Mouse (Mus musculus): ENCODE data around the gene Creb5. TPM values are rescaled to one million over a fixed set of nuclear protein-coding genes. Genes with fewer than 3 reads are reported as not detected.

The Creb5 gene
- polyA plus RNA-seq, 1 experiment from 2014 or later, result 10.0 TPM

DNA sequence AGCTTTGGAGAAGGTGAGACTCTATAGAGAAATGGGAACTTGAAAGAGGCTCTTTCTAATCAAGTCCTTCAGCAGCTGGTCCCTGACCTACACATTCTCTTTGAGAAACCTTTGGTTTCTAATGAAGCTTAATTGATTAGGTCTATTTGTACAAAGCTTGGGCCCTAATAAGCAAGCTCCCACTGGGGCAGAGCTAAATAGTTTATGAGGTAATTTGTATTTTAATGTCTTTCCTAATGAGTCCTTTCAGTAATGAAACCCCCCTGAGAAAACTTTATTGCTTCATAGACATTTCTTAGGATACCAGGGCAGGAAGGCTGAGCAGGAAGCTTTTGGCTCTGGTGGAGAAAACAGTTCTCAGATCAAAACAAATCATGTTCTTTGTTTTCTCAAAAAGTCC is 341.6 kb downstream of the Creb5 start:
- Histone ChIP-seq H3K27me3 (ENCODE audit: control insufficient read depth, insufficient read depth, low read length) (no peaks in the 10 kb centered on the region), H3K9ac (ENCODE audit: low read length) (no peak overlapping the region), H3K4me2 (ENCODE audit: low read depth, low read length) (no peak overlapping the region), H3K4me1 (ENCODE audit: control insufficient read depth, insufficient read depth, low read length) (no peaks in the 10 kb centered on the region), H3K4me3 (replicated peaks; ENCODE audit: low read length) (no peak overlapping the region), H3K9me3 (replicated peaks; ENCODE audit: control insufficient read depth, low read length) (no peaks in the 10 kb centered on the region), H3K36me3 (ENCODE audit: control insufficient read depth, insufficient read depth, low read length) (no peaks in the 10 kb centered on the region), H3K27ac (ENCODE audit: low read length) (no peak overlapping the region)
- ATAC-seq (ENCODE audit: insufficient read depth, low FRiP score), result no peak

DNA sequence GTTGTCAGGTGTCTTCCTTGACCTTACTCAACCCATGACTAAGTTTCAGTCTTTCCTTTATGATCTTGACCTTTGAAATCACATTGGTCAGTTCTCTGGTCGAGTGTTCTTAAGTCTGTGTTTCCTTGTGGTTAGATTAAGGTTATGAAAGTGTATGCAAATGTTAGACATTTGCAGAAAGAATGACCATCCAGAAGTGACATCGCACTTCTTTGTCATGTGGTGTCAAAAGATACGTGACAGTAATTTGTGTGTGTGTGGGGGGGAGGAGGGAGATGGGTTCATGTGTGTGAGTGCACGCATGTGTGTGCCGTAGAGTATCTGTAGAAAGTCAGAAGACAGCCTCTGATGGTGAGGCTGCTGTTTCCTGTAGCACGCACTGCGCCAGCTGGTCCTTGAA is 348.4 kb downstream of the Creb5 start:
- Histone ChIP-seq H3K36me3 (ENCODE audit: control insufficient read depth, insufficient read depth, low read length) (no peaks in the 10 kb centered on the region), H3K4me1 (ENCODE audit: control insufficient read depth, insufficient read depth, low read length) (no peaks in the 10 kb centered on the region), H3K9ac (ENCODE audit: low read length) (no peak overlapping the region), H3K27me3 (ENCODE audit: control insufficient read depth, insufficient read depth, low read length) (no peaks in the 10 kb centered on the region), H3K4me3 (replicated peaks; ENCODE audit: low read length) (no peak overlapping the region), H3K9me3 (replicated peaks; ENCODE audit: control insufficient read depth, low read length) (no peaks in the 10 kb centered on the region), H3K4me2 (ENCODE audit: low read depth, low read length) (no peak overlapping the region), H3K27ac (ENCODE audit: low read length) (no peak overlapping the region)
- ATAC-seq (ENCODE audit: insufficient read depth, low FRiP score), result no peak
- WGBS, result 87% methylated on average over 7 of the region's 7 CpGs

DNA sequence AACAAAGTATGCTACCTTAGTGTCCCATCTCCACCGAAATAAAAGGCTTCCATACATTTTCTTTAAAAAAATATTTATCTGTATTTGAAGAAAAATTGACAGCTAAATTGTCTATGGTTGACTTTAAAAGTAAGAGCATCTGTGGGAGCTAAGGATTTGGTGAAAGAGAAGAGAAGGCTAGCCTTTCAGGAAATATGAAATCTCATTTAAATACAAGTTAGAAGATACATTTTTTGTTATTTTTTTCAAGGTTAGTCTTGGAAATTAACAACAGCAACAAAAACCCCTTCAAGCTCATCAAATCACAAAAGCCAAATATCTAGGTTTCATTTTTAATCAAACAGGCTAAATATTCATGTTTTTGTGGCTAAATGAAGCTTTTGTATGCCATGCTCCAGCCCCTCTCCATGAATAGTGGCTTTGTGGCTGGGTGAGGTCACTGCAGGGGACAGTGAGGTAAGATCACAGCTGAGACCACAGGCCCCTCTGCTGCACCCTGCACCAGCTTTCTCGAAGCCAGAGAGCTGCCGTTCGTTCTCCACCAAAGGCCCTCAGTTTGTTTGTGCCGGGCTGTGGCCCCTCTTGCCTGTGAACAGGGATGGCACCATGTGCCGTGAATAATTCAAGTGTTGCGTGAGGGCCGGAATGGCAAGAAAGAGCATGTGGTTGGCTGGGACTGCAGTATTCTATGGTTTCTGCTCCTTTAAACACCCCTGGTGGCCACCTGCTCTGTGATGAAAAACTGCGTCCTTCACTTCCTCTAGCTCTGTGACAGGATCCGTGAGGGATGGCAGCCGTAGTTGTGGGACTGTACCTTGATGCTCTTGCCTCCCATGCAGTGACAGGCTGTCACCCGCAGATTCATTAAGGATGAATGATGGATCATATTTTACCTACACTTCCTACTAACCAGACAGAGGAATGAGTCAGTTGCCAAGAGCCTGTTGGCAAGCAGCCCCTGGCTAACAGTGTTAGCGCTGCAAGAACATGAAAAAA is 350.6 kb downstream of the Creb5 start:
- no peak overlapping the region for H3K4me2 ChIP-seq (ENCODE audit: low read depth, low read length)
- H3K27ac ChIP-seq (ENCODE audit: low read length), result no peak overlapping the region
- 66% methylated on average over 13 of the region's 13 CpGs for WGBS
- H3K9ac ChIP-seq (ENCODE audit: low read length), result no peak overlapping the region
- H3K4me3 ChIP-seq (replicated peaks; ENCODE audit: low read length), result no peak overlapping the region
- no peak for ATAC-seq (ENCODE audit: insufficient read depth, low FRiP score)
- no peaks in the 10 kb centered on the region for H3K27me3 ChIP-seq (ENCODE audit: control insufficient read depth, insufficient read depth, low read length)
- H3K36me3 ChIP-seq (ENCODE audit: control insufficient read depth, insufficient read depth, low read length), result no peaks in the 10 kb centered on the region
- no peaks in the 10 kb centered on the region for H3K9me3 ChIP-seq (replicated peaks; ENCODE audit: control insufficient read depth, low read length)
- no peaks in the 10 kb centered on the region for H3K4me1 ChIP-seq (ENCODE audit: control insufficient read depth, insufficient read depth, low read length)

DNA sequence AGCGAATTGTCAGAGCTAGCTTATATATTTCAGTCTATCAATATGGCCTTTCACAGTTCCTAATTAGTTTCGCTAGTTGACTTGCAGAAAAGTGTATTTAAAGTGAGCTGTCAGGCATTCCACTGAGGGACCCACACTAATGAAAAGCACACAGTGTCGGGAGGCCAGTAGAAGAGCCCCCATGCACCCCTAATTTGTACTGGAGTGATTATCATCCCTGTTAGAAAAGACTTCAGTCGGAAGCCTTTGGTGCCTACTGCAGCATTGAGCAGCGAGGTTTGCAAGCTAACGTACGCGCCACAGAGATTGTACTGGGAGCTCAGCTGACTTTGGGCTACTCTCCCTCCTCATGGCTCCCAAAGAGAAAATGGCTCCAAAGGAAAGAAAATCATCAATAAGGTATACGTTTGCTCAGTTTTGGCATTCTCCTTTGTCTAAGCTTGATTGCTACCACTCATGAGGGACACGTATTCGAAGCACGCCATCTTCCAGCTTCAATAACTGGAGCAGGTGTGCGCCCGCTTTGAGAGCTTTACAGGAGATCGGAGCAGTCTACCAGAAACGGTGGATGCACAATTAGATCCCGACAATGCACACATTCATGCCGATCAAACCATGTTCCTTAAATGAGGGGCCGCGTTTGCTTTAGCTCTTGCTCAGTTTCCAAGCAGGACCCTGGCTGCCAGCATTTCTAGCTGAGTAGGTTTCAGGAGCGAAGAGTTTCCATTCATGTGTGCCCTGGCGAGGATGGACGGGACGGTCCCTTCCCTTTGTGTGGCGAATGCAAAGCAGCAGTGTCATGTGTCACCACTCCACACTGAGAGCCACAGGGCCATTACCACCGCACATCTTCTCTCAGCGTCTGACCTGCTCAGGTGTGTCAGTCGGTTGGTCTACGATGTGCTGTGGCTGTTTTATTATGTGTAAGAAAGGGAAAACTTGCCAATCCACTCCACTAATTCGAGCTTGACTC is 354.8 kb downstream of the Creb5 start:
- no peaks in the 10 kb centered on the region for H3K4me1 ChIP-seq (ENCODE audit: control insufficient read depth, insufficient read depth, low read length)
- H3K27me3 ChIP-seq (ENCODE audit: control insufficient read depth, insufficient read depth, low read length), result no peaks in the 10 kb centered on the region
- no peak for ATAC-seq (ENCODE audit: insufficient read depth, low FRiP score)
- no peak overlapping the region for H3K4me2 ChIP-seq (ENCODE audit: low read depth, low read length)
- H3K36me3 ChIP-seq (ENCODE audit: control insufficient read depth, insufficient read depth, low read length), result no peaks in the 10 kb centered on the region
- WGBS, result 87% methylated on average over 30 of the region's 30 CpGs
- no peak overlapping the region for H3K9ac ChIP-seq (ENCODE audit: low read length)
- H3K9me3 ChIP-seq (replicated peaks; ENCODE audit: control insufficient read depth, low read length), result no peaks in the 10 kb centered on the region
- H3K4me3 ChIP-seq (replicated peaks; ENCODE audit: low read length), result no peak overlapping the region
- 0 out of 2 replicates have a peak overlapping the region, but pooled peaks have one; percentile 6 for H3K27ac ChIP-seq (ENCODE audit: low read length)

DNA sequence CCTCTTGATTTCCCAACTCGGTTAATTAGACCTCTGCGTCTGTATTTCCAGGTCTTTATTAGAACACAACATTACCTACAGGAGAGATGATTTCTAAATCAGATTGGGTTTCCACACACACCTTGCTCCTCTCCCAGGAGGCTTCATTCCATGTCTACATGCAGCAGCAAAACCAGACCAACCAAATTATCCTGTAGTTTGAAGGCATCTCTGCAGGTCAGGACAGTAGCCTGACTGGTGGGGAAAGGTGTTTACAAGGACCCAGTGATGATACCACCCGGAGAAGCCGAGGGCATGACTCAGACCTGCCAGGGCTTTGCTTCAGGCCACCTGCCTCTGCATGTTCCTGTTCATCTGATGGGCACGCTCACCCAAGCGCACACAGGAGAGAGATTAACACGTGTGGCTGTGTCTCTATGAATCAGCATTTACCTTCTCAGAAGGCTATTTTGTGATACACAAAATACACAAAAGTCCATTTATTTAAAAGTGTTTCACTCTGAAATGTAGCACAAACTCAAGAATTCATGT is 355.8 kb downstream of the Creb5 start:
- no peaks in the 10 kb centered on the region for H3K9me3 ChIP-seq (replicated peaks; ENCODE audit: control insufficient read depth, low read length)
- H3K4me3 ChIP-seq (replicated peaks; ENCODE audit: low read length), result no peak overlapping the region
- H3K4me1 ChIP-seq (ENCODE audit: control insufficient read depth, insufficient read depth, low read length), result no peaks in the 10 kb centered on the region
- WGBS, result 83% methylated on average over 7 of the region's 7 CpGs
- H3K36me3 ChIP-seq (ENCODE audit: control insufficient read depth, insufficient read depth, low read length), result no peaks in the 10 kb centered on the region
- H3K9ac ChIP-seq (ENCODE audit: low read length), result no peak overlapping the region
- 0 out of 2 replicates have a peak overlapping the region, but pooled peaks have one; percentile 6 for H3K27ac ChIP-seq (ENCODE audit: low read length)
- no peak overlapping the region for H3K4me2 ChIP-seq (ENCODE audit: low read depth, low read length)
- ATAC-seq (ENCODE audit: insufficient read depth, low FRiP score), result no peak
- H3K27me3 ChIP-seq (ENCODE audit: control insufficient read depth, insufficient read depth, low read length), result no peaks in the 10 kb centered on the region

DNA sequence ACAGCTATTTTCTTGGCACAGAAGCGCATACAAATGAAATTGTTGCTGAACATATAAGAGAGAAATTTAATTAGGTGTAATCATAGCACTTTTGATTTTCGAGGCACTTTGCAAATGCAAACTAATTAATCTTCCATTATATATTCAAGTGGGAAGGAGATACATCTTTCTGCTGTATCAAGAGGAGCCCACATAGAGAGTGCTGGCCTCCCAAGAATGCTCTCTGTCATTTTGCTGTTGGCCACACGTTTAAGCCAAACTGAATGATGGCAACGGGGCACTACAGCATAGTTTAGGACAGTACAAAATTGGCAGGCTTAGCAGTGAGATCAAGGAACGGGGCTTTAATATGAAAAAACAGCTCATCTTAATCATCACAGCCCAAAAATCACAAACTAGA is 356.4 kb downstream of the Creb5 start:
- Histone ChIP-seq H3K27ac (ENCODE audit: low read length) (no peak overlapping the region), H3K27me3 (ENCODE audit: control insufficient read depth, insufficient read depth, low read length) (no peaks in the 10 kb centered on the region), H3K4me3 (replicated peaks; ENCODE audit: low read length) (no peak overlapping the region), H3K9me3 (replicated peaks; ENCODE audit: control insufficient read depth, low read length) (no peaks in the 10 kb centered on the region), H3K9ac (ENCODE audit: low read length) (no peak overlapping the region), H3K36me3 (ENCODE audit: control insufficient read depth, insufficient read depth, low read length) (no peaks in the 10 kb centered on the region), H3K4me1 (ENCODE audit: control insufficient read depth, insufficient read depth, low read length) (no peaks in the 10 kb centered on the region), H3K4me2 (ENCODE audit: low read depth, low read length) (no peak overlapping the region)
- 72% methylated on average over 5 of the region's 5 CpGs for WGBS
- ATAC-seq (ENCODE audit: insufficient read depth, low FRiP score), result no peak

DNA sequence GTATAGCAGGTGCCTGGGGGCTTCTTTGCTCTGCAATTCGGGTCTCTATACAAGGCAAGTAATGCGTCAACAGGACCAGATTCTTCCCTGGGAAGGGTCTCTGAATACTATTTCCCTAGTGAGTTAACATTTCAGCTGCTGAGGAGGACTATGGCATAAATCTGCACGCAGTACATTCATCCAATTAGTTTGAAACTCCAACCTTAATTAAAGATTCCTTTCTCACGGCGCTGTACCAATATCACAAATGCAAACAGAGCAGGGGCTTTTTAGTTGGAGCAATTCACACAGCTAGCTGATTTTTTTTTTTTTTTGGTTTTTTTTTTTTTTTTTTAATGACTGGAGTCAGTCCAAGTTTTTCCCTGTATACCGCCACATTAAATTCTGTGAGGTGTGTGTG is 357.0 kb downstream of the Creb5 start:
- no peak overlapping the region for H3K4me3 ChIP-seq (replicated peaks; ENCODE audit: low read length)
- H3K4me1 ChIP-seq (ENCODE audit: control insufficient read depth, insufficient read depth, low read length), result no peaks in the 10 kb centered on the region
- no peak for ATAC-seq (ENCODE audit: insufficient read depth, low FRiP score)
- no peaks in the 10 kb centered on the region for H3K36me3 ChIP-seq (ENCODE audit: control insufficient read depth, insufficient read depth, low read length)
- no peaks in the 10 kb centered on the region for H3K9me3 ChIP-seq (replicated peaks; ENCODE audit: control insufficient read depth, low read length)
- WGBS, result 79% methylated on average over 6 of the region's 6 CpGs
- H3K4me2 ChIP-seq (ENCODE audit: low read depth, low read length), result no peak overlapping the region
- no peak overlapping the region for H3K9ac ChIP-seq (ENCODE audit: low read length)
- no peak overlapping the region for H3K27ac ChIP-seq (ENCODE audit: low read length)
- no peaks in the 10 kb centered on the region for H3K27me3 ChIP-seq (ENCODE audit: control insufficient read depth, insufficient read depth, low read length)

DNA sequence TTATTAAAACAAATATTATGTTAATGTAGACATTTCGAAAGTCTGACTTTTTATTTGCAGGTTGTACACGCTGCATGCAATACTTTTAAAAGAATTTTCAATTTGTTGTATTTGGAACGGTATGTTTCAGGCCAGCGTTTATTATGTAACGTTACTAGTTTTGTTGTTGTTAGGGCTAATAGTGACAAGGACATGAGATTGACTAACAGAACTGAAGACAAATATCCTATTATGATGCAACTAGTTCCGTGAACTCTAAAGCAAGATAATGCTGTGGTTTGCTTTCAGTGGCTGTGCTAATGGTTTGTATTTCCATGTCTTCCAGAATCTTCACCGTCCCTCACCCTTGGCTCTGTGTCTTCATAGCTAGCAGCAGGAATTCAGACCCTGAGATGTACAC is 357.9 kb downstream of the Creb5 start:
- no peak overlapping the region for H3K9ac ChIP-seq (ENCODE audit: low read length)
- WGBS, result 91% methylated on average over 7 of the region's 7 CpGs
- H3K27me3 ChIP-seq (ENCODE audit: control insufficient read depth, insufficient read depth, low read length), result no peaks in the 10 kb centered on the region
- ATAC-seq (ENCODE audit: insufficient read depth, low FRiP score), result no peak
- H3K27ac ChIP-seq (ENCODE audit: low read length), result no peak overlapping the region
- H3K4me1 ChIP-seq (ENCODE audit: control insufficient read depth, insufficient read depth, low read length), result no peaks in the 10 kb centered on the region
- no peak overlapping the region for H3K4me3 ChIP-seq (replicated peaks; ENCODE audit: low read length)
- H3K36me3 ChIP-seq (ENCODE audit: control insufficient read depth, insufficient read depth, low read length), result no peaks in the 10 kb centered on the region
- H3K9me3 ChIP-seq (replicated peaks; ENCODE audit: control insufficient read depth, low read length), result no peaks in the 10 kb centered on the region
- no peak overlapping the region for H3K4me2 ChIP-seq (ENCODE audit: low read depth, low read length)
